Mouse (Mus musculus) ovary, postnatal 36 days (tissue): ENCODE measurements at regions not wholly inside any gene's neighbourhood (a gene's known extent, or its start where the extent isn't known, plus 50 kb on each side); places are given as distances from the start of the nearest gene placed in this dataset.

Source experiments
- DNase-seq: peaks from one replicate; pipeline ENCODE4 v3.0.0; 2022; ENCODE audit warnings: low spot score, mixed read lengths

DNA sequence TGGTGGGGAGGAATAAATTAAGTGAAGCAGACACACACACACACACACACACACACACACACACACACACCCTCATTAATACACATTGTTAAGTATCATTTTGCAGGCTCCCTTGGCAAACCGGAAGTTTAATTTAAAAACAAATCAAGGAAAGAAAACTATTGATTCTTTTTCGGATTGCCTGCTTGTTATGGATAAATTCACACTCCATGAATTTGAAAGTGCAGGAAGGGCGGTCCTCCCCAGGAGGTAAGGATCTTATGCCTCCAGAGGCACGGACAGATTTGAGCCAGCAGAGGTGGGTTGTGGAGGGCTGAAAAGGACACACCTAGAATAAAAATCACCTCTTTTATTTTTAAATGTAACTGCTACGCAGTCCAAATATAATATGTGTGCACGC, 156.2 kb upstream of the Gm15217 start:
- DNase-seq: no peak

DNA sequence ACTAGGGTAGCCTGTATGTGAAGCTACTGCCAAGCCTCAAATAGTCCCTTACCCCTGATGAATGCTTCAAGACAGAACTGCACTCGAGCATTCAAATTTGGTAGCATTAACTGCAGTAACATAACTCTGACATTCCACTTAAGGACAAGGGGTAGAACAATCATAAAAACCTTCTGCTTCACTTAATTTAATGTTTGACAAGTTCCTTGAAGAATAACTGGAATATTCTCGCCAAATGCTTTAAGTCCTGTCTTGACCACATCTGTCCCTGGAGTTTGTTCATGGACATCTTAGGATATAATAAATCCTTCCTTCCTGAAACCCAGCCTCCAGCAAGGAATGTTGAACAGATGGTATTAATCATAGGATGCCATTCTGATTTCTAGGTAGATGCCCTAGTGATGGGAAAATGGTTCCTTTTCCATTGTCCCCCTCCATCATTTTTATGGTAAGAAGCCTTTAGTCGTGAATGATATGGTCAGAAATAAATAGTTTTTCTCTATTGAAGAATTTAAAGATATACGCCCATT, 154.7 kb upstream of the Gm15217 start:
- no peak for DNase-seq

DNA sequence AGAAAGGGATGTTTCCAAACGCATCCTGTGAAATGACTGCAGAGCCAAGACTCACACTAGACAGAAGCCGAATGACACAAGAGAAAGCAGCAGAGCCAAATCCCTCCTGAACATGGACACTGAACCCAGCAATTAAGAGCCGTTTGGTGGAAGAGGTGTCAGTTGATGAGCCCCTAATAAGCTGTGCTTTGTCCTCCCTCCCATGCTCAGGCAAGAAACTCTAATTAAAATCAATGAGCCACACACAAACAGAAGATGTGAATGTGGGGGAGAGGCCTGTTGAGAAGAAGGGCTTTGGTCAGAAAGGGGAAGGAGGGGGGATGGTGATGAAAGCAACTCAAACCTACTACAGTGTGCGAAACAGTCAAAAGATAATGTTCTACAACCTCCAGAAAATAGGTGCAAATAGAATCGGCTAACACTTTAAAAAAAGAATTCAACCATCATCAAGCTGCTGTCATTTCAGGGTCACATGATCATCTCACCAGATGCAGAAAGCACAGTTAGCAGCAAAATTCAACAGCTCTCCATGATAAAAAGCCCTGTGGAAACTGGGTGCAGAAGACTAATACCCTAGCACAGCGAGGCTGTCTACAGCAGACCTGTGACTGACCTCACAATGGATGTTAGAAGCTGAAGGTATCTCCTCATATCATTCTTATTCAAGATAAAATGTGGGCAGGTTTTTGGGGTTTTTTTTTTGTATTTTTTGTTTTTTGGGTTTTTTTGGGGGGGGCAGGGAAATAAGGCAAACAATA, 153.2 kb upstream of the Gm15217 start:
- DNase-seq: no peak

DNA sequence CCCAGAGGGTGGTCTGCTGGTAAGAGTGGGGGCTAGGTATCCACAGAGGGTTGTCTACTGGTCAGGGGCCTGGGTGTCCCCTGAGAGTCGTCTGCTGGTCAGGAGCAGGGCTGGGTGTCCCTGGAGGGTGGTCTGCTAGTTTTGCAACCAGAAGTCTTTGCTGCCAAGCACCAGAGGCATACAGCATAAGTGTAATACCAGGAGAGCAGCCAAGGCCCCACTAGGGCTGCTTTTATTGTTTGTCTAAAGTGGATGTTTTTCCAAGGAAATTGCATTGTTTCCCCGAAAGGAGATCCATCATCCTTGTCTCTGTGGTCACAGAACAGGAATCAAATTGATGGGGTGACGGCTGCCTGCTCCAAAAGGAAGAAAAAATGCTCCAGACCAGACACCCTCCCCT, 145.2 kb upstream of the Gm15217 start:
- DNase-seq: no peak

DNA sequence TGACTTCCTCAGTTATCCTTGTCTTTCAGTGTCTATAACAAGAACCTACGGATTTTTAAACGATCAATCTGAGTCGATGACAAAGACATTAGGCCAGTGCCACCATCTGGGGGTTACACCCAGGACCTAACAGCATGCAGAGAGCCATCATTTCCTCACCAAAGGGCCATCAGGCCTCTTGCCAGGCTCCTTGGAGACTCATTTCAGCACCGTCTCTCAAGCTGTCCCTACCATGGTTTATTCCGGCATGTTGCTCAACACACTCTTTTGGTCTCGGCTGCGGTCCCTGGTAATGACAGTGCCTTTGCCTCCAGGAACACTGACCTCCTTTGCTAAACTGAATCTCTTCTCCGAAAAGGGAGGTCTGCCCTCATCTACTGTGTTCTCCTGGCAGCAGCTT, 144.4 kb upstream of the Gm15217 start:
- DNase-seq: no peak

DNA sequence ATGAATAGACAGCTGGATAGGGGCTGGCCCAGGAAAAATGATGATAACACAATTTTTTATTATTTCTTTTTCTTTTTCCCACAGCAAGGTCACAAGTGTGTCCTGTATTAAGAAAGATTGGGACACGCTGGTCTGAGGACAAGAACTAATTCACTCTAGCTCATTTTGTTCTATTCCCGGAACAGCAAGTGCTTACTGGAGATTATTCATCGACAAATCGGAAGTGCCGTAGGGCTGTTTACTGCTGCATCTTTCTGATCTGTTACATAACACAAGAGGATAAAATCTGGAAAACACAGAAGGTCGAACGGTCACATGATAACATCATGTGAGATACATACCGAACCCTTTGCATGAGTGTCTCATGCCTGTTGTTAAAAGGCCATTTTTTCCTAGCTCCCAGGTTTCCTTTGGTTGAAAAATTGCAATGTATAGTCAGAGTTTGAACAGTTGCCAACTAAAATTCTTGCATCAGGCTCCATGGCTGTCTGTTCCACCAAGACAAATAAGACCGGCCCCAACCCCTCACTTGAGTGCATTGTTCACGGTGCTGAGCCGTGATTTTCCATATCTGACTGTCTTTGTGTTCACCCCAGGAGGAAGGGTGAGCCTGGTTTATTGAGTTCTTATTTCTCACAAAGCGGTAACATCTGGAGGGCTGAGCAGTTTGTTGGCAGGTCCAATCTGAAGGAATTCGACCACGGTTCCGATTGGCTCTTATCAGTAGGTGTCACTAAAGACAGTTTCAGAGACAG, 139.0 kb upstream of the Gm15217 start:
- DNase-seq: no peak

DNA sequence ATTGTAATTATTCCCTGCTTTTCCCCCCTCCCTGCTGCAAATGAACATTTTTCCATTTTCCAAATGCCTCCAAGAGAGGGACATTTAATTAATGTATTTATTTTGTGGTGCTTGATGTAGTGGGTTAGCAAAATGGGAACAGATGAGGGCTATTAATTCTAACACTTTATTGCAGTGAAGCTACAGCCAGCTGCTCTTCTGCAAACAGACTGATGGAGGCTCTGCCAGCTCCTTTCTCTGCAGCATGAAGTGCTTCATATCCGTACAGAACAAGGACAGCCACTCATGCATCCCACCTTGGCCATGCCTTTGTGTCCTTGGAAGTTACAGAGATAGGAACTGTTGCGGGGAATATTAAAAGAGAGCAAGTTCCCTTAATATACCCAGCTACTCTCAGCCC, 138.3 kb upstream of the Gm15217 start:
- DNase-seq: no peak

DNA sequence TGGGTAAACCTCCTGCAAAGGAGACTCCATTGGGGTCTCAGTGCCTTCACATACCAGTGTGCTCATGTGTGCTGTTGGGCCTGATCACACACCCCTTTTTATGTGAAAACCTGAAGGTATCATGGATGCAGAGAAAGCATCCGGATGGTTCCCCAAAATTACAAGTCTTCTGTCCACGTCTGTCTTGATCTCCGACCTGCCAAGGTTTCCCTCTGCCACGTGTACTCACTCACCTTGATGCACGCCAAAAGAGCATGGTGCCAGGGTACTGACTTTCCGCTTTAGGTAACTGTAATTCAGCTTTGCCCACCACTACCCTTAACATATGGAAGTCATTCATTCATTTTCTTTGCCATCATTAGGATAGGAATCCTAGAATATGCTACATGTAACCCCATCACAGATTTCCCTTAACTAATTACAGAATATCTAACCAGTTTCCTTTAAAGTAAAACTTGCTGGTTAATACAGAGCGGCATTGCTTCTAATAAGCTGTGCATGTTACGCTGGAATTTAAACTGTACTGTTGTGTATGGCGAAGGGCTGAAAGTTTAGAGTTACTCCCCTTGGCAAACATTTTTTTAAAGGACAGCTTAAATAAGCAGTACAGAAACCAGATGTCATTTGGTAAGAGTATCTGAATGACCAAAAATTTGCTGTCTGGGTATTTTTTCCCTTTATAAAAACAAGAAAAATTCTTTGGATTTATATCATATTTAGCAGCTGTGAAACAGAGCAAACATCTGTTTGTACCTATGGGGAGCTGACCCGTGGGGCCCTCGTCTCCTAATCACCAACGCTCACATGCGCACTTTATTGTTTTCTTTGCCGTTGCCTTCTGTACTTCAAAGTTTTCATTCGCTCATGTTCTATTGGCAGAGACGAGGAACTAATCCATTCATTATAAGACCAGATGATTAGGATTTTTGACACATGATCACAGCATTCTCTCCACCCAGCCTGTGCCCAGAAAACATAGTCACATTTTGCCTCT, 131.4 kb upstream of the Gm15217 start:
- no peak for DNase-seq

DNA sequence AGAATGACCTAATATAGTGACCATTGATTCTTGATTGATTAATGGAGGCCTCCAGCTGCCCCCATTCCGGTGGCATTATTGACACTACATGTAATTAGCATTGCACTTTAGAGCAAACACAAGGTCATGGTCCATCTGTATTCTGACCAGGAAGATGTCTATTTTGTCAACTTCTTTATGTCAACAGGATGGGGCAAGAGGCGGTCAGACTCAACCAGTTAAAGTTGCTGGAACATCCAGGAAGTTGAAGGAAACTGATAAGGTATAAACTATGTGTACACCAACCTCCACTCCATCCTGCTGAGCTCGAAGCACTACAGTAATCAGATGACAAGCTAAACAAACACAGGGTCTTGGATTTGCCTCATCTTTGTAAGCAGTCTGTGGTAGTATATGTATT, 130.1 kb upstream of the Gm15217 start:
- DNase-seq: no peak

DNA sequence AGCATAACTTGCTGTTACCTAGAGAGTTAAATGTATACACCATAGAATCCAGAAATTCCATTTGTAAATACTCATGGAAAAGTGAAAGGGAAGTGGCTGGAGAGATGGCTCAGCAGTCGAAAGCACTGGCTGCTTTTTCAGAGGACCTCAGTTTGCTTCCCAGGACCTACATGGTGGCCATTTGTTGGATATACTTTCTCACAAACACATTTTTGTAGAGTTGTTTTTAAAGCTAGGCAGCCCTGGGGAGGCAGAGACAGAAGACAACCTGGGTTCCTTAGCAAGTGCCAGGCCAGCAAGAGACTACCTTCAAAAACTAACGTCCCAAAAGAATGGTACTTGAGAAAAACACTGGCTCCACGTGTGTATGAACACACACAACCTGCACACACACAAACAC, 124.0 kb upstream of the Gm15217 start:
- no peak for DNase-seq

DNA sequence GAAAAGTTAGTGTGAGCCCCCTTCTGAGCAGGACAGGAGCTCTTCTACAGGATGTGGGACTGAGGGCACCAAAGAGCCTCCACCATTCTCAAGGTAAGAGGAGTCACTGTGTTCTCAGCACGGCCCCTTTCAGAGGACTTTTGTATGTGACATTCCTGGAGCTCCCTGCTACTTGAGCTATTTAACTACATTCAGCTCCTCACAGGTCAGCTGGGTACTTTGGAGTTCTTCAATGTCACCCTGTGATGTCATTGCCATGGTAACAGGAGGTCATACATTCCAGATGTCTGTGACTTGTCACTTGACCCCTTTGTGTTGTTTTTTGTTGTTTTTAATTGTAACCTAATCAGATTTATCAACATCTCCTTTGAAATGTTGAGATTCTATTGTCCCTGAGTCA, 122.9 kb upstream of the Gm15217 start:
- no peak for DNase-seq

DNA sequence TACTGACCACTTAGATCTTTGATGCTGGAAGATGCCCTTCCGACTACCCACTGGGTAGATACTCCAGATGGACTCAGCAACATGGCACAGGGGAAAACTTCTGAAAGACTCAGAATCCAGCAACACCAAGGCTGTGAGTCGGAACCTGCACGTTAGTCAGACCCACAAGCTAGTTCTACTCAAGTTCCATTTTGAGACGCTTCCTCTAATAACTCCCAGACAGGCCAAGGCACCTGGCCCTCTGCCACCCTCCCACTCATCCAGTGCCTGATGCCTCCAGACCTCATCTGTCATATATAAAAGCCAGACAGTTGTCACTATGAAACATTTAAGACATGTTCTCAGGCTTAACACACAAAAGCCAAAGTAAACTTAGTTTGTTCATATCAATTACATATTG, 121.9 kb upstream of the Gm15217 start:
- DNase-seq: no peak

DNA sequence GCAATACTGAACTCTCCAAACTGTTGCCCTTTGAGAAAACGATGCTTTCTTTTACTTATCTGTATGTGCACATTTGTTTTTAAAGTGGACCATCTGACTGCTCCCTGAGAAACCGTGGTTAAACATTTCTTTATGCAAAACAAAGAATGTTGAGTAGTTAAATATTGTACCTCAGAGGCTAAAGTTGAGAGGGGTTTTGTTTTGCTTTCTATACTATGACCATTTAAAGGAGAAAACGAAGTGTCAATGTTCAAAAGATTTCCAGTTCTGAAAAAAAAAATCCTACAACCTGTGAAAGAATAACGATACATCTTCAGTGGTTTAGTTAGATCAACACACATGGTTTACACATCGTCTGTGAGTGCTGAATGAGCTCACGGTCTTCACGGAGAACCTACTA, 120.7 kb upstream of the Gm15217 start:
- DNase-seq: no peak

DNA sequence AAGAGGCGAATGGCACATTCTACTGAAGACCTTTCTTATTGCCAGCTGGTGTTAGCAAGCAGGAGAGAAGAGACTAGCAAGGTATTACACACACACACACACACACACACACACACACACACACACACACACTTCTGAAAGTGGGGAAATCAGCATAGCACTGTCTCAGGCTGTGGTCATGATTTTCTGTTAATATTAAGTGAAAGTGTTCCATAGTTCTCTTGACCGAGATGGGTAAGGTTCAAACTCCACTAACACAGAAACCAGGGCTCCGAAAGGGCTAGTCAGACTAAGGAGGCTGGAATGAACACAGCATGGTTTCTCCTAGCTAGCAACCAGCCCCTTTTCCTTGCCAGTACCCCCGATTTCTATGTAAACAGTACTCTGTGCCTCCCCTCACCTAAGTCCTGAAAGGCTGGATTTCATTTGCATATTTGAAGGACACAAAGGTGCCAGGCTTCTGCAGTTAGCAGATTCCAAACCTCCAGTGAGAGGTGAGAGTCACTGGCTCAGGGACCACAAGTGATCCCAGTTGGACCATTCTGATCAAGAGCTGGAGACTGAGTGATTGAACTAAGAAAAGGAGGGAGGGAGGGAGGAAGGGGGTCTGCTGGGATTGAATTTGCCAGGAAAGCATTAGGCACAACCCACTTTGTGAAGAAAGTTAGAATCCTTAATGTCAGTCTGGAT, 118.8 kb upstream of the Gm15217 start:
- DNase-seq: no peak

DNA sequence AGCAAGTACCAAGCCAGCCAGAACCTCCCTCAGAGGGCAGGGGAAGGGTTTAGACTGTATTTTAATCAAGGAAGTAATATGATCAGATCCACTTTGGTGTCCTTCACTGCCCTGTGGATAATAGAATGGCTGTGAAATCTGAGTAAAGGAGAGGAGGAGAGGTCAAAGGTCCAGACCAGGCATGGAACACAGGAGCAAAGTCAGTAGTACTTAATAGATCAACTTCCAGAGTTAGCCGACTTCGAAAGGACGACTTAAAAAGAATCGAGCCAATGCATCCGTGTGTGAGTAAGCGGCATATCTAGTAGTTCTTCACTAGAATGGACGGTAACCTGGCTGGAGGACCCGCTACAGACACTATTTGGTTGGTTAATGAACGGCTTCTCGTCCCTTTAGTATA, 103.8 kb upstream of the Gm15217 start:
- no peak for DNase-seq

DNA sequence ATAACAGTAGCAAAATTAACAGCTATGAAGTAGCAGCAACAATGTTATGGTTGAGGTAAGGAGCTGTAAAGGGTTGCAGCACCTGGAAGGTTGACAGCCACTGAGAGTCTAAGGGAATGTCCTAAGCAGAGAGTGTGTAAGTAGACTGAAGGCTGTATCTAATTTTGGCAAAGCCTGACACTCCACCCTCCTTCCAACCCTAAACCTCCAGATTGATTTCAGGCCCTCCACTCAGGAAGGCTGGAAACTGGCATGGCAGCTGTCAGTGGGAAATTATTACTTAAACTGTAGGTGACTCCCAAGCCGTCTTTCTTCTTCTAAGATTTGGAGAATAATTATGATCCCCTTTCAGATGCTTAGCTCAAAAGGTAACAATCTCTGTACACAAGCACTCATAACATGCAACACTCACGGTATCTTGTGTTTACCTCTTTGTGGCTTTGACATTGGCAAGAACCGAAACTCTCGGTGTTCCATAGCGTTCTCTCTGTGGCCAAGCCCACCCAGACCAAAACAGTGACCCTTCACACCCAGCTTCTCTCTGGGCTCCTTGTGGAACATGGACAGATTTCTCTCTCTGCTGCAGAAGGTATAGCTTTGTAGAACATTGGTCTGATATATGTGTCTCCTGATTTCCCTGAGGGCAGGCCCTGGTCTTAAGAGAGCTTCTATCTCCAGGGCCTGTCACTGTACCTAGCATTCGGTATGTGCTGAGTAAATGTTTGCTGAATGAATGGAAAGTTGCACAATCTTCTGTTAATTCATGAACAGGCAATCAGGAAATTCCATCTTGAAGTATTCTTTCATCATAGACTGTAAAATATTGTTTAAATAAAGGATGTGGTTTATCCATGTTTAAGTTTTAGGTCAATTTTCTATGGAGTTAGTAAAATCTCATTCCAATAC, 102.0 kb upstream of the Gm15217 start:
- no peak for DNase-seq

DNA sequence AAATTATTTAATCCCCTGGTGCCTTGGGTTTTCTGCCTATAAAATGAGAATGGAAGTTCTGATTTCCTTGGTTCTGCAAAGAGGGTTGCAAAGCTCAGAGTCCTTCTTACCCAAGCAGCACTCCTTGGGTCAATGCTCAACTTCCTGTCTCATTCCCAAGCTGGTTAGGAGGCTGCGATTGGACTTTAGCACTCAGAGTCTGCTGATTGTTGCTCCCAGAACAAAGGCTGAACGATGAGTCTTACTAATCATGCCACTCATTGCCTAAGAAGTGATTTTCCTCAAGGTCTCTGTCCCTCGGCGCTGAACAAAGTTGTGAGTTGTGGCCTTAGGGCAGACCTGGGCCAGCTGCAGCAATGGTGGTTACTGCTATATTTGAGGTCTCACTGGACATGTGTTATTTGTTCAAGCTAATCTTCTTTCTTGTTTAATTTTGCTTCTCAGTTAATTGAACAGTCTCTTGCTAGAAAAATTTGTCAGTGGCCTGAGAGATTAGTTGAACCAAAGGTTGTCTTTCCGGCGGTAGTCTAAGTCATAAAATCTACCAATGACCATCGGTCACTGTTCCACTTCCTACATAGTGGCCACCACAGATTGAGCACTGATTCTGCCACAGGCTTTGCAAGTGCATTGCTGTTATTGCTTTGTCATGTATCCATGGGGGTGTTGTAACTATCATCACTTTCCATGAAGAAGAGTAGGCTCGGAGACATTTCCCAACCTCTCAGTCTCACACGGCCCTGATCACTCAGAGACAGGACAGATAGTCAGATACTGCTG, 101.2 kb upstream of the Gm15217 start:
- no peak for DNase-seq

DNA sequence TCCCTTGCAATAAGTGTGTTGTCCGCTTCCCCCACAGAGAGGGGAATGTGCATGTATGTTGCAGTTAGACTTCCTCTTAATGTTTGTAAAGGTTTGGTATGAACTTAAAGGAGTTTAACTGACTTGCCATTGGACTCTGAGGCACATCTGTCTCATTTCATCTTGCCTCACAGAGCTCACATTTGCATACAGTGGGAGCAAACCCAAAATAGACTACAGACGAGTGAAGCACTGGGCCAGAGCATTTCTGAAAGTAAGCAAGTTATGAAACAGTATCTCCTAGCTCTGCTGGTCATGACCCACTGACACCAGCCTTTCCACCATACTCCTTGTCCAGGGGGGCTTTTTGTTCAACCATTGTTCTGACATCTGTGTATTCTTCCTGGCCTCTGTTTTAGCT, 86.8 kb upstream of the Gm15217 start:
- no peak for DNase-seq

DNA sequence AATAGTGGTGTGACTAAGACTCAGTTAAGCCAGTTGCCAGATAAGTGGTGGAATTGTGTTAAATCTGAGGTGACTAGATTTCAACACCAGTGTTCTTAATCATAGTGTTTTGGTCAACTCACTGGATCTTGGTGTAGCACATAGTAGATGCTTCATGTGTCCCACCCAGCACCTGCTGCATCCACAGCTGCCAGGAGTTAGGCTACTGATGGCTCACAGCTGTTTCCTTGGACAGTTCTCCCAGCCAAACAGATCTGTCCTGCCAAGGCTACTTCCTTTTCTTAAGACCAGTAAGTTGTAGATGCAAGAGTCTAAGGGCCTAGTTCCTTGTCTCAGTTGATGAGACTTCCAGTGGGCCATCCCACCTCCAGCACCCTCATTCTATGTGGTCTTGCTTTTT, 82.9 kb upstream of the Gm15217 start:
- DNase-seq: no peak

DNA sequence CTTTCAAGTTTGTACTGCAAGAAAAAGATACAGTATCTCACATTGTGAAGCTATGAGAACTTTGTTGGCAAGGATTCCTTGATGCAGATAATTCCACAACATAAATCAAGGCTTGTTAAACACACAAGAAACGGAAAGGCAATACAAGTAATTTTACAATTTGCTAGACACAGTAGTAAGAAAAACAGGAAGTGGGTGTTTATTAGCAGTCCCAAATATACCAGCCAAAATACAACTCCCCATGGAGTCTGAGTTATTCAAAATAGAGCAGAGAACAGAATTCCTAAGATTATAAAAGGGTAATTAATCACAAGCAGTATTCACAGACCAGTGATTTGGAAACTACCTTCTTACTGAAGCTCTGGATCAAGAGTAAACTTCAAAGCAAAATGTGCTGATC, 78.7 kb upstream of the Gm15217 start:
- DNase-seq: no peak
